Mouse (Mus musculus) c-Kit-positive CD71-positive TER-119-positive erythroid progenitor cells, embryonic 14.5 days (primary cell): Measurements from ENCODE around the gene Fbxl19.

Experiments
- DNase-seq: peaks from one replicate; pipeline ENCODE4 v3.0.0-alpha.2; 2013; ENCODE audit warnings: low spot score

Fbxl19 gene

DNA sequence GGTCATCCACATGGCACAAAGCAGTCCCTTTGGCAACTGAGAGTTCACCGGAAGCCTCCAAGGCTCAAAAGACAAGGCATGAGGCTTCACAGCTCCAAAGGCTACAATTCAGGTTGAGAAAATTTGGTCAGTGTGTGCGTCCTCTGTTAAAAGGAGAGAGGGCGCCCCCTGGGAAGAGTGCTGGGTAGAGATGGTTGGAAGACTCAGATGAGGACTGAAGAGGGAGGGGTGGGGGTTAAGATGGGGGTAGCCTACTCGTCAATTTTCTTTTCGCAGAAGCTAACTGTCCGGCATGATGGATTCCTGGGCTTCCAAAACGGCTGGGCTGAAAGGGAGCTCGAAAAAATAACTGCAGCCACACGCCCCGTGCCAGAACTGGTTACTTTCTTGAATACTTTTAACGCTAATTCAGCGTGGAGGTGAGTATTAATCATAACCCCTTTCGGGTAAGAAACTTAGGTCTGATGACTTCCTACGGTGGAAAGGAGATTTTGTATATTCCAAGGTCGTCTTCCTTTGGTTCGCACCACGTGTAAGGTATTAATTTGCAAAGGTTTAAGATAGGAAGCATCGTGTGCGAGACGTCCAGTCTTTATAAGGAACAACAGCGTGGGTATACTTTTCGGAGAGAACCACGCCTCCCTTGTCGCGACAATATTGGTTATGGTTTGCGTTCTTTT lies at the start of gene Fbxl19:
Gene Fbxl19, plus strand, starts transcription at position 178 of the 680 bp plus-strand sequence.
- DNase-seq = peak; percentile 66

DNA sequence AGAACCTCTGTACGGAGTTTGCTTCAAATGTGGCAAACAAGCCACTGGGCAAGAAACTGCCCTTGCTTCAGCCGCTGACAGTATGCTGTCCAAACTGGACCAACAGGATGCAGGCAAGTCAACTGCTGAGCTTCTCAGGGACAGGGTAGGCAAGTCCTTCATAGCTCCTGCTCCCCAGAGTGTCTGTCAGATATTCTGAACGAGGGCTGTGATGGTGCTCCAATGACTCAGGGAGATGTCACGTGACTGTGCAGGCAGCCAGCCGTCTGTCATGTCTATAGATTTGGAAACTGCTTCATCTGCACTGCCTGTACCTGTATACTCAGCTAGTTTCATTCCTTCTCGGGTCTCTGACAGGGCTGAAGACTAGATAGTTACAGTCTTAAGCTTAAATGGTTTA lies 45.4 kb upstream of the Fbxl19 start:
- no peak for DNase-seq

DNA sequence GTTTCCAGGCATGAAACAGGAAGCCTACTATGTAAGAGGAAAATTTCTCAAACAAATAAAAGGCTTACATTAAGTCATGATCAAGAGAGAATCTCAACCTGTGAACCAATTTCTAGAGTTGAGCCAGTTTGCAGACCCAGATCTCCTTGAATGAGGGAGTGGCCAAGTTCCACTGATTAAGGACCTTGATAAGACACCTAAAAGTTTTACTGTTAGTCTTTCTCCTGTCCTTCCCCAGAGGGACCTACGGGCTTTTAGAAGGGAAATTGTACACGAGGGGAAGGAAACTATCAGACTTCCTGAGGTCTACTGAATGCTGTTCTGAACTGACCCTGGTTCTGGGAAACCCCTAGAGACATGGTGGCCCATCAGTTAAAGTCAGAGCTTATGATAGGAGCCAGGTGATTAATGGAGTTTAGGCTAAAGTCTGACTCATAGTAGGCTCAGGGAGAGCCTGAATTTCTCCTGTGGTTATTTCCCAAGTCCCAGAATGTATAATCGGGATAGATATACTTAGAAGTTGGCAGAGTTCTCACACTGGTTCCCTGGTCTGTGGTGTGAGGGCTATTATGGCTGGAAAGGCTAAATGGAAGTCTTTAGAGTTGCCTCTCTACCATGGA lies 43.5 kb upstream of the Fbxl19 start:
- DNase-seq = no peak

DNA sequence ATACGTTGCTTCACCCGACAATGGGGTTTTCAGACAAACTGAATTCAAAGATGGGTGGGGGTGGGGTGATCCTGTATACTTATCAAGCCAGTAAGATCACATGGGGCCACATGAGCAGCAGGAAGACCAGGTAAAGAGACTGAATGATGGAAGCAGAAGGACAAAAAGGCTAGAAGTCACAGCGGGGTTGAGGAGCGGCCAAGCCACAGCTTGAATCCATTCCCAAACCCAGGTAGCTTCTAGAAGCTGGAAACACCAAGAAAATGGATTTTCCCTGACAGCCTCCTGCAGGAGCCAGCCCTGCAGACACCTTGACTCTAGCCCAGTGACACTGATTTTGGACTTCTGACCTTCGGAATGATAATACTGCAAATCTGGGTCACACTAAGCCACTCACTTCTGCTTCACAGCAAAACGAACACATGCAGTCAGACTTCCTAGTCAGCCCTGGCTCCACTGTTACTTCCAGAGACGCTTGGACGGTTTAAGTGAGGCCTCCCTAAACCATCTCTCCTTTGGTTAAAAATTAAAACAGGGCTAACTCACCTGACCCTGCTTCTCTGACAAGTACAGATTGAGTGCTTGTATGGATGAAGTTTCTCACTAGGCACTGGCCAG lies 40.7 kb upstream of the Fbxl19 start:
- no peak for DNase-seq

DNA sequence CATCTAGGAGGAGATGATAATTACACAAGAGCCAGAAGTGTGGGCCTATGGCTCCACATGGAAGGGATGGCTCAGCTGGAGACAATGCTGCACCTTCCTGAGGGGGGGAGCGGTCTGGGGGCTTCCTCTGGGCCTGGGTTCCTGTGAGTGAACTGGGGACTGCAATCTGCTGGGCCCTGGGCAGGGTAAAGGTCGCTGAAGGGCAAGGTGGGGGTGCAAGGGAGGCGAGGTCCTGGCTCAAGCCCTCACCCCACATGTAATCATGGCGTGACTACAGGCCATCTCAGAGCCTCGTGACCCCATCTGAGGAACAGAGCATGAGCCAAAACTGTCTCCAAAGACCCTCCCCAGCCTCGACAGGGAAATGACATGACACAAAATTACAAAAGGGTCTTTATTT lies 39.7 kb upstream of the Fbxl19 start:
- no peak for DNase-seq

DNA sequence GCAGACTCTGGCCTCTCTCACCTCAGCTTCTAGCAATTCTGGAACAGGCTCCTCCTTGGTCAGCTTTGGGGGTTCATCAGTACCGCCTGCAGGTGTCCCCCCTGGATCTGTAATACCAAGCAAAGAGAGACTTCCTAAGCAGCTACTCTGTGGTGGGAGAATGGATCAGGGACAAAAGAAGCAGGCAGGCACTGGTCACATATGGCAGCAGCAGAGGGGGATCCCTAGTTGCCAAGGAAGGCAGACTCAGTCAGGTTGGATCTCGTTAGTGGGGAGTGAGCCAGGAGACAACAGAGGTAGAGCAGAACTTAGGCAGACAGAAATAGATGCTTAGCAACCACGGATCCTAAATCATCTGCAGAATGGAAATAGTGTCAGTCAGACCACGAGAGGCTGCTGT lies 38.6 kb upstream of the Fbxl19 start:
- DNase-seq = no peak

DNA sequence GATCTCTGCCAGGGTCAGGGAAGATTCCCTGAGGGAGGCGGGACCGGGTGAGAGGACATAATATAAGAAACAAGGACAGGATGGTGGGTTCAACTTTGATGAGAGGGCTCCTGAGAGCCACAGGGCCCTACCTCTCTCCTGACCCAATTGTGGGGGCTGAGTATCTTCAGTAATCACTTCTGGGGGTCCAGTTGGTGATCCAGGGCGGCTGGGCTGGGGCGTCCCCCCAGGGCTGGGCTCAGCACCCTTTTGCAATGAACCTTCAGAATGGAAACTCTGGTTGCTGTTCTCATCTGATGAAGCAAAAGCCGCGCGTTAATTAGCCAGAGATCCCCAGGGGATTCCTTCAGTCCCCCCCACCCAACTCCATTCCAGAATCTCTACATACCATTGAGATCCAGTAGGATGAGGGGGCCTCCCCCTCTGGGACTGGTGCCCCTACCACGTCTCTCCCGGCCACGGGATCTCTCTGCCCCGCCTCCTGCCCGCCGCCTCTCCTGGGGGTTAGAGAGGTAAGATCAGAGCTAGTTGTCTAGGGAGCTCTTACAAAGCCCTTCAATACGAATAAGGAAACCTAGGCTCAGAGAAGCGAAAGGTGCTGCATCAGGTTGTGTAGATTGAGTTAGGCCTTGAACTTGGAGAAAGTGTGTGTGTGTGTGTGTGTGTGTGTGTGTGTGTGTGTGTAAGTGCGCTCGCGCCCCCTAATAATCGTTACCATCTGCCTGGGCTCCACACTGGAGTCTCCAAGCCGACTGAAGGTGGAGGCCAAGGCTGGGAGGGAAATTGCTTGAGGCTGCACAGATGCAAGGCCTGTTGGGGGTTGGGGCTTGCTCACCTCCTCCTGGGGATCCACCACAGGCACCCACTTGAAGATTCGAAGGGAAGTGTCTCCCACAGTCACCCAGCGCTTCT lies 37.0 kb upstream of the Fbxl19 start:
- no peak for DNase-seq

DNA sequence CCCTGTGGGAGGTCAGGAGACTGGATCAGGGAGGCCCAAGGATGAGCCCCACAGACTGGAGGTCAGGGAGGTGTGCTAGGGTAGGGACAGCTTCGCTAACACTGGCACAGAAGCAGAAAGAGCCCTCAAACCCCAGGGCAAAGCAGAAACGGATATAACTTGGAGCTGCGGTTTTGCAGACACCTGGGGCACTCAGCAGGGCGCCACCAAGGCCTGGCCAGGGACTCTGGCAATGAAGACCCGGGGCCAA lies 36.5 kb upstream of the Fbxl19 start:
- DNase-seq = no peak

DNA sequence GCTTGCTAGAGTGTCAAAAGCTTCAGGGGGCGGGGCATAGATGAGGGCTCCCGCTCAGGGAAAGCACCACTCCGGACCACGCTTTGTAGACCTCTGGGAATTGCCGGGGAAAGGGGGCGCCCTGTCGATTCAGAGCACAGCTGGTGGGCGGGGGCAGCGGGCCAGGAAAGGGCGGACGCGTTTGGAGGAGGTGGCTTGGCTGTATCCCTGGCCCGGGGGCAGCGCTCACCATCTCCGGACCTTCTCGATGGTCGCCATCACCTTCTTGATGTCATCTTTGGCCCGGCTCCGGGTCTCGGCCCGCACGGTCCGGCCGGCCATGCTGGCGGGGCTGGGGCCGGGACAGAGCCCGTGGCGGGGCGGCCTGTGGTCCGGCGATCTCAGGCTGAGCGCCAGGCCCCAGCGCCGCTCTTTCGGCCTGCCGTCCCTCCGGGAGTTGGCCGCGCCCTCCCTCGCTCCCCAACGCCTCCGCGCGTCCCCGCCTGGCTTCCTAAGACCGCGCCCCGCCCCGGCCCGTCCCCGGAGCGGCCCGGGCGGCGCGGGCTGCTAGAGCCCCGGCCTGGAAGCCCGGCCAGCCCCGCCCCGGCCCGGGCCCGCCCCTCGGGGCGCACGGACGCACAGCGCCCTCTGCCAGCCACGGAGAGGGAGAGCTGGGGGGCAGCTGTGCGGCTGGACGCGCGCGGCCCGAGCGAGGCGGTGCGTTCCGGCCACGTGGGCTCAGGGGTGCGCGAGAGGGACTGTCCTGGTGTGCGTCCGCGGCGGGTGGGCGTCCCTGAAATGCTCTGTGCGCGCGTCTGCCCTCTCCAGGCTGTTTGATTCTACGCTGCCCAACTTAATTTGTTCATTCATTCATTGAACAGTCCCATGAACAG lies 35.9 kb upstream of the Fbxl19 start, which contains the start of gene Bcl7c:
Gene Bcl7c, minus strand, starts transcription at position 727 of the 872 bp plus-strand sequence.
- DNase-seq = peak; percentile 83

DNA sequence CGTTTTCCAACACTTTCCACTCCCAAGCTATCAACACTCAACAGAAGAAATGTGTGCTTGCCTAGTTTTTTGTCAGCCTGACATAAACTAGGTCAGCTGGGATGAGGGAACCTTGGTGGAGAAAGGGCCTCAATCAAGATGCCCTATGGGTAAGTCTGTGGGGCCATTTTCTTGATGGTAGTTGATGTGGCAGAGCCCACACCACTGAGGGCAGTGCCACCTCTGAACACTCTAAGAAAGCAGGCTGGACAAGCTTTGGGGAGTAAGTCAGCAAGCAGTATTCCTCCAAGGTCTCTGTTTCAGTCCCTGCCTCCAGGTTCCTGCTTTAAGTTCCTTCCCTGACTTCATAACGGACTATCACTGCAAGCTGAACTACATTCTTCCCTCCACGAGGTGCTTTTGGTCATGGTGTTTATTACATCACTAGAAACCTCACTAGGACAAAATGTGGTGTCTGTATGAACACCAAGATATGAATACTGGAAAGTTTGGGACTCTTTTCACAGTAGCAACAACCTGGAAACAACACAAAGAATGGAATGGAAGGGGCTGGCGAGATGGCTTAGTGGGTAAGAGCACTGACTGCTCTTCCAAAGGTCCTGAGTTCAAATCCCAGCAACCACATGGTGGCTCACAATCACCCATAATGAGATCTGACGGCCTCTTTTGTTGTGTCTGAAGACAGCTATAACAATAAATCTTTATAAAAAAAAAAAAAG lies 34.9 kb upstream of the Fbxl19 start:
- DNase-seq = no peak

DNA sequence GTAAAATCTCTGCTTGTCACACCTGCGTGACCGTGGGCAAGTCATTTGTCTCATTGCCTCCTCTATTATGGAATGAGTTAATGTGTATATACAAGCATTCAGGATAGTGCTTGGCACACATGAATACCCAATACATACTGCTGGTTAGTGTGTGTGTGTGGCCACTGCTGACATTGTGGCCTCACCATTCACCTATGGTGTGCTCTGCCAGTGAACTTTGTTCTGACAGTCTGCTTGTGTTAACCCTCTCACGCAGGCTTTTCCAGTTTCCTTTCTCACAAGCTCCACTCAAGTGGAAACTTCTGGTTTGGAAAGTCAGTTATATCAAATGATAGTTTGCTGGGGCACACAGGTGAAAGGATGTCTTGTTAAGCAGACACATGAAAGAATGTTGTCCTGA lies 33.3 kb upstream of the Fbxl19 start:
- DNase-seq = no peak

DNA sequence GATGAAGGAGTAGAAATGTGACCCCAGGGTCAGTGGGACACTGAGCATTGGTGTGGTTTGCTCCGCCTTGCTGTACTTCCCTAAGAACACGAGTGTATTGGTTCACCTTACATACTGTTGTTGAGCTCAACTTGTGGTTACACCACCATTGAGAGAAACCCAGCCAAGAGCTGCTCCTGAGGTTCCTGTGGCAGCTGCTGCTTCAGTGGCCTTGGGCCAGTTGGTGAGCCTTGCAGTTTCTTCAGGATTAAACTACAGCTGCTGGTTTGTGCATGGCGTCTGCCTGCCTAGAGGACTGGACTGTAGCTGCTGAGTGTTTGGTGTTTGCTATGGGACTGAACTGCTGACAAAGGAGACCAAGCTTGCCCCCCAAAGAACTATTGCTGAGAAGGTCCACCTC lies 32.9 kb upstream of the Fbxl19 start:
- no peak for DNase-seq

DNA sequence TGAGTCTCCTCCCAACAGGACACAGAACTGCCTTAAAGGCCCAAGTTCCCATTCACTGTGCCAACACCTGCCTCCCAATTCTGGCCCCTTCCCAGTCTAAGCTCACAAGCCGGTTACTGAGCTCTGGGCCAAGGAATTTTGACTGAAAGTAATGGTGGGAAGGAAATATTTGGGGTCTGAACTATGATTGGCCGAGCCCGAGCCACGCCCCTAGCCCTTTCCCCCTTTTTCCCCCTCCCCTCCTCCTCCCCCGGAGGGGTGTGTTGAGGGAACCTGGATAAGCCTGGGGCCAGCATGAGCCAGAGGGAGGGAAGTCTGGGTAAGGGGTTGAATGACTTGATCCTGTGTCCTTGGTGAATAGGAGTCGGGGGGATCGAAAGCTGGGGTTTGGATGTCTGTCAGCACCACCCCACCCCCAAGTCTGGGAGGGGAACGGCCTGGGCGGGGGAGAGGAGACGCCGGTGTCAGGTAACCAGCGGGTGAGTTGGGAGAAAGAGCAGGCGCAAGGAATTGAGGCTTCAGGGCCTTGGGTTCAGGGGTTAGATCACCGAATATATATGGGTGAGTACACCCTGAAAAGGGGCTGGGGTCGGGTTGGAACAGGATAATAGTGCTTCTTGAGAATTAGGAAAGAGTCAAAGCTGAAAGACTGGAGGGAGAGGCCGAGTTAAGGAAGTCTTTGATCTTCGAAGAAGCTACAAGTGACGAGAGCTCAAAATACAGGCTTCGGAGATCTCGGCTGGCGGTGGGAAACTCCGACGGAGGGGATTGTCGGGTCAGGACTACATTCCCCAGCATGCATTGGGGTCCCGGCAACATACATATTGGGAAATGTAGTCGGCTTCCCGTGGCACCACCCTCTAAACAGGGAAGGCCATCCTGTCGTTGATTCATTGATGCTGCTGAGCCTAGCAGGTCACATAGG lies 31.6 kb upstream of the Fbxl19 start, which contains the start of gene Ctf1:
Gene Ctf1, plus strand, starts transcription at position 276 of the 925 bp plus-strand sequence.
- peak; percentile 57 for DNase-seq

DNA sequence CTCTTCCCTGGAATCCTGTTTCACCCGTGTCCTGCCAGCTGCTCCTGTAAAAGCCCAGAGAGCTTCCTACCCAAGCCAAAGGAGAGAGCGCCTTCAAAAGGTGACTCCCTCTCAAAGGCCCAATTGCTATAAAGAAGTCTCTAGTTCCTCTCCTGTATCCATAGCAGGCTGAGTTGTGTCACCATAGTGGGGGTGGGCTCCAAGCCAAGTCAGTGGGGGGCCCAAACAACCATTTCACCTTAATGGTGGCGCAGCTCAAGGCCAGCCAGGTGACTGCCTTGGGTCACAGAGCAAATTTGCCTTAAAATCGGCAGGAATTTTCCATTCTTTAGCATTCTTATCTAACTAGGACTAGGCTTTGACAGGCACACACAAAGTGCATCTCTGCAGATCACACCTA lies 29.5 kb upstream of the Fbxl19 start:
- no peak for DNase-seq

DNA sequence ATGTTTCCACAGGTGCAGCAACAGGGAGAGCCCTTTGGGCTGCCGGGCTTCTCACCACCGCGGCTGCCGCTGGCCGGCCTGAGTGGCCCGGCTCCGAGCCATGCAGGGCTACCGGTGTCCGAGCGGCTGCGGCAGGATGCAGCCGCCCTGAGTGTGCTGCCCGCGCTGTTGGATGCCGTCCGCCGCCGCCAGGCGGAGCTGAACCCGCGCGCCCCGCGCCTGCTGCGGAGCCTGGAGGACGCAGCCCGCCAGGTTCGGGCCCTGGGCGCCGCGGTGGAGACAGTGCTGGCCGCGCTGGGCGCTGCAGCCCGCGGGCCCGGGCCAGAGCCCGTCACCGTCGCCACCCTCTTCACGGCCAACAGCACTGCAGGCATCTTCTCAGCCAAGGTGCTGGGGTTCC lies 27.4 kb upstream of the Fbxl19 start:
- peak; percentile 43 for DNase-seq

DNA sequence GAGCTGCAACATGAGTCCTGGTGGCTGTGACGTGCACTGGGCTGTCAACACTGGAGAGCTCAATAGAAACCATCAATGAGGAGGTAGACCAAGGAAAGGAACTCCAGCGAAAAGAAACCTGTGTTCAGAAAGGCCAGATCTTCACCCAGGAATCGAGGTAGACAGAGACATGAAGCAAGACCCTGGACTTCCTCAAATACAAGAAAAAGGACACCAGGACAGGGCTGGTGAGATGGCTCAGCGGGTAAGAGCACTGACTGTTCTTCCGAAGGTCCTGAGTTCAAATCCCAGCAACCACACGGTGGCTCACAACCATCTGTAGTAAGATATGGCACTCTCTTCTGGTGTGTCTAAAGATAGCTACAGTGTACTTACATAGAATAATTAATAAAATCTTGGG lies 26.0 kb upstream of the Fbxl19 start:
- no peak for DNase-seq

DNA sequence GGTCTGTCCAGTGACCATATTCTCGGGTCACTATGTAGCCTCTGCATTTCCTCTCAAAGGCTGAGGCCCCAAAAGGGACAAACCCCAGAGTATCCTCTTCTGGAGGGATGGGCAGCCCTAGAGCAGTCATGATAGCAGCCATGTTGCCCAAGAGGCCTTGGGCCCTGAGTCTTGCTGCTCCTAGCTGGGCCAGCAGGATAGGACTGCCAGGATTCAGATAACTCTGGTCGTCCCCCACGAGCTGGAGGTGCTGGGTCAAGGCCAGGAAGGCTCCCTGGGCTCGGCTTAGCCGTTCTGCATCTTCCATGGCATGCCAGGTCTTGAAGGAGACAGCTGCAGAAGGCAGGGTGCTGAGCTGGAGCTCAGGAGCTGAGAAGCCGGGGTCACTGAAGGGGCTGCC lies 25.1 kb upstream of the Fbxl19 start:
- DNase-seq = no peak

DNA sequence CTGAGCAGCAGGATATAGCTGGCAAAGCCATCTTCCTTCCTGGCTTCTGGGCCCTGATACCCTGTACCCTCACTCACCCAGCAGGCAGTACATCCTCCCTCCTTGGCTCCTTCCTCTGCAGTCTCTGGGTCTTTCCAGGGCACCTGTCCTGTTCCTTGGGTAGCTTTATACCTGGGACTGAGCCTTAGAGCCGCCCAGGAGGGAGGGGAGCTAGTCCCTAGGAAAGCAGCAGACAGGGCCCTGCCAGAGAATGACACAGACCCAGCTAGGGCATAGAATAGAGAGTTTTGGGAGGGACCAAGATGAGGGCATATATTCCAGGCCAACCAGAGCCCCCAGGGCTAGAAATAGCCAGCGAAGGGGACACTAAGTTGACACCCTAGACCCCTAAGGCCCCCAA lies 18.9 kb upstream of the Fbxl19 start:
- DNase-seq = no peak

DNA sequence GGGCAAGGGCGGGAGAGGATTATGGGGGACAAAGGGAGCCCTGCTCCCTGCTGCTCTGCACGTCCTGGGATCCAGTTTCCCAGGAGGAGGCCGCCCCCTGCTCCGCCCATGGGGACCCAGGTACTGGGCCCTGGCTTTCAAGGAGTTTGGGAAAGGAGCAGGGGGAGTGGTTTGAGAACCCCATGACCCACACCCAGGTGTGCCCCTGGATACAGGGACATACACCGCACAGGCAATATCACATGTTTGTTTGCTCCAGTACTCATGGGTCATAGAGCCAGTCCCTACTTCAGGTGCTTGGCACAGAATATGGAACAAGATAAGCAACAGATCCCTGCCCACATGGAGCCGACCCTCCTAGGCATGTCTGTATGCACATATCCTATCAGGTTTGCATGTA lies 18.4 kb upstream of the Fbxl19 start:
- no peak for DNase-seq

DNA sequence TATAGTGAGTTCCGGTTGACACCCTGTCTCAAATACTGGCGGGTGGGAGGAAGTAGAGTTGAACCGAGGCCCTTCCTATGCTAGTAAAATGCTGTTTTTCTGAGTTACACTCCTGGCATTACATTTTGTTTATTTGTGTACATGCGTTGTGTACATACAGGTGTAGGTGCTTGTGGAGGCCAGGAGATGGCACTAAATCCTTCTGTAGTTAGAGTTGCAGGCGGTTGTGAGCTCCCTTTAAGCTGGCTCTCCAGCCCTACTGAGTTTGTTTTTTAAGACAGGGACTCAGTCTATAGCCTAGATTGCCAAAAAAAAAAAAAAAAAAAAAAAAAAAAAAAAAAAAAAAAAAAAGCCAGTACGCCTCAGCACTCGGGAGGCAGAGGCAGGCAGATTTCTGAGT lies 16.4 kb upstream of the Fbxl19 start:
- no peak for DNase-seq
